Mouse (Mus musculus): ENCODE measurements at regions not wholly inside any gene's neighbourhood (a gene's known extent, or its start where the extent isn't known, plus 50 kb on each side); places are given as distances from the start of the nearest gene placed in this dataset.

GRCm38 (mm10) chr10:66839058-66839457, 256.9 kb upstream of the Jmjd1c start:
- TF ChIP-seq CTCF (conservative IDR thresholded peaks at IDR 0.05; ENCODE audit: low read length) (no peak), NANOG (IDR thresholded peaks at IDR 0.05; ENCODE audit: borderline replicate concordance, low read length) (no peak), POU5F1 (IDR thresholded peaks at IDR 0.05; ENCODE audit: borderline replicate concordance, low read length) (no peak)
